Comparison of ENCODE assay signal across 21 mouse cellular contexts in the genomic region with DNA sequence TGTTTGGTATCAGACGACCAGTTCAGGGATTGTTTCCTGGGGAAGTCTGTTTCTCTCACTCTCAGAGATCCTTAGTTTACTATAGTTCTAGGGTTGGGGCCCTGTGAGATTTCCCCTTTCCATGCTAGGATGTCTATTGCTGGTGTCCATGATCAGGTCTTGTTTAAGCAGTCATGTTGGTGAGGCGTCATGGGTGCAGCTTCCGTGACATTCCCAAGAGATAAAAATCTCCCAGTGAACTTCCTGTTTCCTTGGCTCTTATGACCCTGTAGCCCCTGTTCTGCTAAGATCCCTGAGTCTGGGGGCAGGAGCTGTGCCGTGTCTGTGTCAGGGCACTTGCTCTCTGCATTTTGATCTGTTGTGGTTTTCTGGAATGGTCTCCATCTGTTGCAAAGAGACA. TPM values are rescaled to one million over a fixed set of nuclear protein-coding genes. Genes with fewer than 3 reads are reported as not detected.
DNase-seq lines count a peak whose midpoint lies in the region; ATAC-seq lines count a peak whose summit lies in the region.
"Had no signal": no experiment of that assay in that cellular context is flagged by ENCODE, and none has a peak within 500 bp of the region (broad histone marks: within the 10 kb centered on the region; RNA-seq: fewer than 3 reads in every experiment).

No protein-coding gene starts in this region.

- peaks cover 62% of the 10 kb centered on the region for H3K4me1 ChIP-seq in heart, embryonic 10.5 days
- H3K4me1 ChIP-seq in hindbrain, embryonic 10.5 days (replicated peaks): peaks cover 62% of the 10 kb centered on the region
- H3K4me1 ChIP-seq in hindbrain, embryonic 11.5 days (replicated peaks; ENCODE audit: control insufficient read depth, insufficient read depth, low read length): peaks cover 22% of the 10 kb centered on the region
- H3K4me1 ChIP-seq in limb, embryonic 15.5 days: peaks cover 44% of the 10 kb centered on the region
- peaks cover 48% of the 10 kb centered on the region for H3K4me1 ChIP-seq in limb, embryonic 10.5 days

- no peak for ATAC-seq in hindbrain, embryonic 11.5 days (ENCODE audit: low FRiP score)
- no peak for ATAC-seq in limb, embryonic 15.5 days (ENCODE audit: insufficient number of reproducible peaks, low FRiP score, low TSS enrichment, low read depth)
- ATAC-seq: forebrain, embryonic 15.5 days; hindbrain, postnatal 0 days; intestine, embryonic 16.5 days had no signal

- 48% methylated on average over 4 of the region's 4 CpGs for WGBS in heart, embryonic 10.5 days
- WGBS in hindbrain, embryonic 10.5 days: 74% methylated on average over 4 of the region's 4 CpGs
- WGBS in hindbrain, embryonic 11.5 days: 72% methylated on average over 4 of the region's 4 CpGs
- 65% methylated on average over 4 of the region's 4 CpGs for WGBS in limb, embryonic 15.5 days
- WGBS in limb, embryonic 10.5 days: 66% methylated on average over 4 of the region's 4 CpGs

- peaks cover 22% of the 10 kb centered on the region for H3K36me3 ChIP-seq in heart, embryonic 10.5 days
- H3K36me3 ChIP-seq in hindbrain, embryonic 10.5 days: peaks cover 18% of the 10 kb centered on the region
- H3K36me3 ChIP-seq in hindbrain, embryonic 11.5 days (ENCODE audit: control insufficient read depth, insufficient read depth, low read length): no peaks in the 10 kb centered on the region
- H3K36me3 ChIP-seq in limb, embryonic 15.5 days: peaks cover 8% of the 10 kb centered on the region; the same call in 1 of the 2 replicates
- H3K36me3 ChIP-seq in limb, embryonic 10.5 days: peaks cover 21% of the 10 kb centered on the region
- H3K36me3 ChIP-seq: forebrain, embryonic 15.5 days; lung, embryonic 15.5 days had no signal

- no peaks in the 10 kb centered on the region for H3K27me3 ChIP-seq in heart, embryonic 10.5 days (ENCODE audit: insufficient read depth, poor library complexity, severe bottlenecking)
- H3K27me3 ChIP-seq in hindbrain, embryonic 10.5 days (ENCODE audit: insufficient read depth, poor library complexity, severe bottlenecking): 0 out of 2 replicates have a peak, but pooled peaks cover 10% of the 10 kb centered on the region
- no peaks in the 10 kb centered on the region for H3K27me3 ChIP-seq in hindbrain, embryonic 11.5 days (ENCODE audit: control insufficient read depth, insufficient read depth, low read length)
- H3K27me3 ChIP-seq in limb, embryonic 15.5 days: no peaks in the 10 kb centered on the region
- no peaks in the 10 kb centered on the region for H3K27me3 ChIP-seq in limb, embryonic 10.5 days (ENCODE audit: low read depth, poor library complexity, severe bottlenecking)
- H3K27me3 ChIP-seq: embryonic facial prominence, embryonic 15.5 days; forebrain, embryonic 15.5 days; lung, embryonic 15.5 days had no signal

- no peaks in the 10 kb centered on the region for H3K9me3 ChIP-seq in heart, embryonic 10.5 days
- no peaks in the 10 kb centered on the region for H3K9me3 ChIP-seq in hindbrain, embryonic 10.5 days
- H3K9me3 ChIP-seq in hindbrain, embryonic 11.5 days (ENCODE audit: control insufficient read depth, low read length): no peaks in the 10 kb centered on the region
- H3K9me3 ChIP-seq in limb, embryonic 15.5 days: no peaks in the 10 kb centered on the region
- no peaks in the 10 kb centered on the region for H3K9me3 ChIP-seq in limb, embryonic 10.5 days (replicated peaks)
- H3K9me3 ChIP-seq: embryonic facial prominence, embryonic 15.5 days; forebrain, embryonic 15.5 days; lung, embryonic 15.5 days had no signal

- DNase-seq in adrenal gland, adult 2 months: peak; percentile 9
- no peak for DNase-seq in adrenal gland, adult 8-10 months
- DNase-seq in heart, embryonic 10.5 days (ENCODE audit: low spot score): no peak
- DNase-seq in heart, adult 8-10 months (ENCODE audit: low spot score): no peak
- no peak for DNase-seq in hindbrain, embryonic 10.5 days (ENCODE audit: low spot score)
- DNase-seq in hindbrain, embryonic 11.5 days (ENCODE audit: low spot score): no peak
- no peak for DNase-seq in limb, embryonic 10.5 days (ENCODE audit: low spot score)
- DNase-seq: adrenal gland, postnatal 25 days; cerebellum, adult 8-10 months; cerebellum, postnatal 36 days; embryo, embryonic 11 days; gastrocnemius, postnatal 36 days; layer of hippocampus, adult 9-11 months; midbrain, embryonic 14.5 days had no signal

- no peak overlapping the region for H3K4me2 ChIP-seq in hindbrain, embryonic 11.5 days (replicated peaks; ENCODE audit: low read depth, low read length)
- no peak overlapping the region for H3K4me2 ChIP-seq in limb, embryonic 15.5 days
- H3K4me2 ChIP-seq: embryonic facial prominence, embryonic 15.5 days; forebrain, embryonic 15.5 days; lung, embryonic 15.5 days had no signal

- H3K27ac ChIP-seq in heart, embryonic 10.5 days: peak overlapping the region; percentile 90; the same call in 1 of the 2 replicates
- H3K27ac ChIP-seq in hindbrain, embryonic 10.5 days: peak overlapping the region; percentile 45; the same call in 1 of the 2 replicates
- H3K27ac ChIP-seq in hindbrain, embryonic 11.5 days (ENCODE audit: low read depth, low read length): no peak overlapping the region
- 0 out of 2 replicates have a peak overlapping the region, but pooled peaks have one; percentile 27 for H3K27ac ChIP-seq in limb, embryonic 15.5 days
- no peak overlapping the region for H3K27ac ChIP-seq in limb, embryonic 10.5 days
- H3K27ac ChIP-seq: forebrain, embryonic 15.5 days; hindbrain, postnatal 0 days; liver, embryonic 14.5 days; lung, embryonic 15.5 days had no signal

- no peak overlapping the region for H3K4me3 ChIP-seq in heart, embryonic 10.5 days
- no peak overlapping the region for H3K4me3 ChIP-seq in hindbrain, embryonic 10.5 days
- no peak overlapping the region for H3K4me3 ChIP-seq in hindbrain, embryonic 11.5 days (ENCODE audit: low read depth, low read length)
- no peak overlapping the region for H3K4me3 ChIP-seq in limb, embryonic 15.5 days
- H3K4me3 ChIP-seq in limb, embryonic 10.5 days: no peak overlapping the region
- H3K4me3 ChIP-seq: embryonic facial prominence, embryonic 15.5 days; forebrain, embryonic 15.5 days; lung, embryonic 15.5 days had no signal

- no peak overlapping the region for H3K9ac ChIP-seq in hindbrain, embryonic 11.5 days (ENCODE audit: low read depth, low read length)
- H3K9ac ChIP-seq in limb, embryonic 15.5 days: no peak overlapping the region
- H3K9ac ChIP-seq: embryonic facial prominence, embryonic 15.5 days; forebrain, embryonic 15.5 days; liver, embryonic 14.5 days; lung, embryonic 15.5 days had no signal

RNA-seq across cellular contexts. Expression of a gene that starts 9.4 kb away (rescaled TPM):
- 10 to 100 TPM; 70.6 to 85.9 TPM for total RNA-seq in adrenal gland, adult 2 months (2021)
- polyA plus RNA-seq in adrenal gland, adult 2 months (2012; rRNA removed): 158 and 165 TPM in 2 replicates
- total RNA-seq in adrenal gland, adult 8-10 months (2022): 100 to 1,000 TPM in 2 of 4 experiments, 10 to 100 TPM in 2; 83.2 to 102 (median 95.5) TPM
- polyA plus RNA-seq in heart, embryonic 10.5 days (2016; fragmentation: Nextera tagmentation; extraction: Ambion mirVana): 35.0 and 56.8 TPM in 2 replicates
- 100 to 1,000 TPM in 2 of 4 experiments, 10 to 100 TPM in 2; 96.2 to 103 (median 100) TPM for total RNA-seq in heart, adult 8-10 months (2022)
- polyA plus RNA-seq in hindbrain, embryonic 10.5 days (2016; fragmentation: Nextera tagmentation; extraction: Ambion mirVana): 42.0 and 47.4 TPM in 2 replicates
- 15.5 and 16.4 TPM in 2 replicates for polyA plus RNA-seq in hindbrain, embryonic 11.5 days (2014; fragmentation: Nextera tagmentation; extraction: Ambion mirVana)
- polyA plus RNA-seq in limb, embryonic 15.5 days (2015; fragmentation: Nextera tagmentation; extraction: Ambion mirVana): 23.6 and 28.1 TPM in 2 replicates
- polyA plus RNA-seq in limb, embryonic 10.5 days (2016; fragmentation: Nextera tagmentation; extraction: Ambion mirVana): 30.6 and 37.7 TPM in 2 replicates

RNA-seq across cellular contexts. Expression of a gene that starts 38.8 kb away (rescaled TPM):
- 10 to 100 TPM; 53.7 to 64.2 TPM for total RNA-seq in adrenal gland, adult 2 months (2021)
- polyA plus RNA-seq in adrenal gland, adult 2 months (2012; rRNA removed): 110 and 114 TPM in 2 replicates
- 10 to 100 TPM; 60.6 to 97.3 (median 78.2) TPM for total RNA-seq in adrenal gland, adult 8-10 months (2022)
- 18.7 and 21.4 TPM in 2 replicates for polyA plus RNA-seq in heart, embryonic 10.5 days (2016; fragmentation: Nextera tagmentation; extraction: Ambion mirVana)
- total RNA-seq in heart, adult 8-10 months (2022): 10 to 100 TPM; 40.3 to 48.2 (median 44.7) TPM
- 19.0 and 21.5 TPM in 2 replicates for polyA plus RNA-seq in hindbrain, embryonic 10.5 days (2016; fragmentation: Nextera tagmentation; extraction: Ambion mirVana)
- 12.2 and 12.9 TPM in 2 replicates for polyA plus RNA-seq in hindbrain, embryonic 11.5 days (2014; fragmentation: Nextera tagmentation; extraction: Ambion mirVana)
- 16.5 and 17.9 TPM in 2 replicates for polyA plus RNA-seq in limb, embryonic 15.5 days (2015; fragmentation: Nextera tagmentation; extraction: Ambion mirVana)
- 18.1 and 18.9 TPM in 2 replicates for polyA plus RNA-seq in limb, embryonic 10.5 days (2016; fragmentation: Nextera tagmentation; extraction: Ambion mirVana)

RNA-seq across cellular contexts. Expression of a gene that starts 39.9 kb away (rescaled TPM):
- total RNA-seq in adrenal gland, adult 2 months (2021): 10 to 100 TPM; 15.8 to 20.7 TPM
- 43.9 and 61.6 TPM in 2 replicates for polyA plus RNA-seq in adrenal gland, adult 2 months (2012; rRNA removed)
- 10 to 100 TPM; 20.0 to 32.2 (median 25.4) TPM for total RNA-seq in adrenal gland, adult 8-10 months (2022)
- 39.1 and 41.7 TPM in 2 replicates for polyA plus RNA-seq in heart, embryonic 10.5 days (2016; fragmentation: Nextera tagmentation; extraction: Ambion mirVana)
- 1 to 10 TPM; 6.9 to 8.8 (median 7.5) TPM for total RNA-seq in heart, adult 8-10 months (2022)
- 38.1 and 41.5 TPM in 2 replicates for polyA plus RNA-seq in hindbrain, embryonic 10.5 days (2016; fragmentation: Nextera tagmentation; extraction: Ambion mirVana)
- polyA plus RNA-seq in hindbrain, embryonic 11.5 days (2014; fragmentation: Nextera tagmentation; extraction: Ambion mirVana): 17.9 and 21.3 TPM in 2 replicates
- 29.5 and 31.3 TPM in 2 replicates for polyA plus RNA-seq in limb, embryonic 15.5 days (2015; fragmentation: Nextera tagmentation; extraction: Ambion mirVana)
- 42.5 and 48.8 TPM in 2 replicates for polyA plus RNA-seq in limb, embryonic 10.5 days (2016; fragmentation: Nextera tagmentation; extraction: Ambion mirVana)

RNA-seq across cellular contexts. Expression of a gene that starts 49.2 kb away (rescaled TPM):
- 10 to 100 TPM in 1 of 2 experiments, 1 to 10 TPM in 1; 7.6 to 13.1 TPM for total RNA-seq in adrenal gland, adult 2 months (2021)
- polyA plus RNA-seq in adrenal gland, adult 2 months (2012; rRNA removed): 24.4 and 29.5 TPM in 2 replicates
- 10 to 100 TPM; 10.5 to 13.4 (median 11.5) TPM for total RNA-seq in adrenal gland, adult 8-10 months (2022)
- 35.0 and 40.8 TPM in 2 replicates for polyA plus RNA-seq in heart, embryonic 10.5 days (2016; fragmentation: Nextera tagmentation; extraction: Ambion mirVana)
- total RNA-seq in heart, adult 8-10 months (2022): 10 to 100 TPM; 15.7 to 31.8 (median 20.3) TPM
- 10.4 and 11.9 TPM in 2 replicates for polyA plus RNA-seq in hindbrain, embryonic 10.5 days (2016; fragmentation: Nextera tagmentation; extraction: Ambion mirVana)
- polyA plus RNA-seq in hindbrain, embryonic 11.5 days (2014; fragmentation: Nextera tagmentation; extraction: Ambion mirVana): 3.8 and 5.4 TPM in 2 replicates
- polyA plus RNA-seq in limb, embryonic 15.5 days (2015; fragmentation: Nextera tagmentation; extraction: Ambion mirVana): 22.4 and 23.1 TPM in 2 replicates
- polyA plus RNA-seq in limb, embryonic 10.5 days (2016; fragmentation: Nextera tagmentation; extraction: Ambion mirVana): 11.2 and 12.3 TPM in 2 replicates

Comparison
In these comparisons a context has a peak if more than half of its experiments do, and no peak if none do; other contexts are left out.
1. H3K27ac ChIP-seq: peak in heart, embryonic 10.5 days (single experiment), hindbrain, embryonic 10.5 days (single experiment) and limb, embryonic 15.5 days (single experiment); none in hindbrain, embryonic 11.5 days (single experiment) and limb, embryonic 10.5 days (single experiment).